Comparison of ENCODE assay signal across 36 mouse cellular contexts in genomic region chr2:130395696-130396095, GRCm38 (mm10). TPM values are rescaled to one million over a fixed set of nuclear protein-coding genes. Genes with fewer than 3 reads are reported as not detected.
"Had no signal": no experiment of that assay in that cellular context is flagged by ENCODE, and none has a peak within 500 bp of the region (broad histone marks: within the 10 kb centered on the region; RNA-seq: fewer than 3 reads in every experiment).

No protein-coding gene starts in this region.

- H3K27ac ChIP-seq: gastrocnemius, adult 2 months; heart, adult 2 months; hindbrain, embryonic 10.5 days; hindbrain, embryonic 12.5 days; hindbrain, embryonic 14.5 days; intestine, embryonic 15.5 days; layer of hippocampus, adult 2 months; left cerebral cortex, adult 2 months; liver, embryonic 13.5 days; liver, embryonic 15.5 days had no signal

- H3K4me3 ChIP-seq: gastrocnemius, adult 2 months; heart, adult 2 months; heart, embryonic 12.5 days; hindbrain, embryonic 10.5 days; hindbrain, embryonic 12.5 days; intestine, embryonic 15.5 days; layer of hippocampus, adult 2 months; left cerebral cortex, adult 2 months; liver, embryonic 13.5 days; liver, embryonic 15.5 days had no signal

- H3K36me3 ChIP-seq: intestine, embryonic 15.5 days; liver, embryonic 13.5 days; liver, embryonic 15.5 days had no signal

- H3K9ac ChIP-seq: forebrain, postnatal 0 days; heart, embryonic 12.5 days; hindbrain, embryonic 14.5 days; intestine, embryonic 15.5 days; liver, embryonic 13.5 days; liver, embryonic 15.5 days had no signal

- H3K4me2 ChIP-seq: hindbrain, embryonic 14.5 days; intestine, embryonic 15.5 days; liver, embryonic 13.5 days; liver, embryonic 15.5 days had no signal

- H3K9me3 ChIP-seq: heart, embryonic 12.5 days; hindbrain, embryonic 10.5 days; hindbrain, embryonic 12.5 days; intestine, embryonic 15.5 days; liver, embryonic 13.5 days; liver, embryonic 15.5 days had no signal

- DNase-seq: forebrain, postnatal 0 days; gastrocnemius, adult 2 months; gastrocnemius, postnatal 10 days; gastrocnemius, postnatal 25 days; heart, adult 2 months; heart, postnatal 10 days; heart, postnatal 36 days; kidney, adult 2 months; kidney, adult 9 months; kidney, postnatal 10 days; kidney, postnatal 25 days; kidney, postnatal 4 days; liver; liver, embryonic 13.5 days had no signal

- ATAC-seq: forebrain, postnatal 0 days; hindbrain, embryonic 16.5 days; inflammation-experienced regulatory T-cells, adult 6 months; intestine, embryonic 15.5 days; intestine, postnatal 0 days had no signal

RNA-seq across cellular contexts. Expression of gene Gm28372, which starts 9.3 kb away (rescaled TPM):
- total RNA-seq: forebrain, postnatal 0 days; gastrocnemius, adult 2 months; gastrocnemius, postnatal 10 days; gastrocnemius, postnatal 25 days; gastrocnemius, postnatal 4 days; granulocyte monocyte progenitor cell, adult 5-6 weeks; heart, adult 2 months; heart, postnatal 10 days; heart, postnatal 36 days; layer of hippocampus, adult 2 months; layer of hippocampus, postnatal 10 days; layer of hippocampus, postnatal 25 days; left cerebral cortex, adult 2 months; left cerebral cortex, postnatal 14 days; left cerebral cortex, postnatal 36 days had no signal
- polyA plus RNA-seq: forebrain, postnatal 0 days; heart, adult 2 months; heart, embryonic 14.5 days; heart, embryonic 16.5 days; hindbrain, embryonic 10.5 days; hindbrain, embryonic 16.5 days; inflammation-experienced regulatory T-cells, adult 6 months; intestine, embryonic 15.5 days; intestine, postnatal 0 days; kidney, adult 2 months; kidney, embryonic 16.5 days; limb, embryonic 11.5 days; liver, embryonic 11.5 days; liver, embryonic 13.5 days; liver, embryonic 15.5 days had no signal

RNA-seq across cellular contexts. Expression of gene 1700020A23Rik, which starts 9.4 kb away (rescaled TPM):
- total RNA-seq: forebrain, postnatal 0 days; gastrocnemius, adult 2 months; gastrocnemius, postnatal 10 days; gastrocnemius, postnatal 25 days; gastrocnemius, postnatal 4 days; granulocyte monocyte progenitor cell, adult 5-6 weeks; heart, adult 2 months; heart, postnatal 10 days; heart, postnatal 36 days; layer of hippocampus, adult 2 months; layer of hippocampus, postnatal 10 days; layer of hippocampus, postnatal 25 days; left cerebral cortex, adult 2 months; left cerebral cortex, postnatal 14 days; left cerebral cortex, postnatal 36 days had no signal
- polyA plus RNA-seq: heart, adult 2 months; heart, embryonic 12.5 days; heart, embryonic 14.5 days; heart, embryonic 16.5 days; hindbrain, embryonic 12.5 days; inflammation-experienced regulatory T-cells, adult 6 months; intestine, embryonic 15.5 days; intestine, postnatal 0 days; kidney, embryonic 16.5 days; limb, embryonic 11.5 days; liver, embryonic 11.5 days; liver, embryonic 13.5 days; liver, embryonic 15.5 days had no signal

RNA-seq across cellular contexts. Expression of gene Tmem239, which starts 10.6 kb away (rescaled TPM):
- total RNA-seq: forebrain, postnatal 0 days; gastrocnemius, adult 2 months; gastrocnemius, postnatal 10 days; gastrocnemius, postnatal 25 days; gastrocnemius, postnatal 4 days; granulocyte monocyte progenitor cell, adult 5-6 weeks; heart, adult 2 months; heart, postnatal 10 days; heart, postnatal 36 days; layer of hippocampus, adult 2 months; layer of hippocampus, postnatal 10 days; layer of hippocampus, postnatal 25 days; left cerebral cortex, adult 2 months; left cerebral cortex, postnatal 14 days; left cerebral cortex, postnatal 36 days had no signal
- polyA plus RNA-seq: heart, adult 2 months; heart, embryonic 12.5 days; heart, embryonic 14.5 days; heart, embryonic 16.5 days; hindbrain, embryonic 10.5 days; hindbrain, embryonic 12.5 days; hindbrain, embryonic 14.5 days; inflammation-experienced regulatory T-cells, adult 6 months; intestine, embryonic 15.5 days; intestine, postnatal 0 days; kidney, adult 2 months; kidney, embryonic 16.5 days; liver, embryonic 11.5 days; liver, embryonic 13.5 days; liver, embryonic 15.5 days had no signal
